Mouse (Mus musculus): ENCODE measurements around the gene Mpig6b. TPM values are rescaled to one million over a fixed set of nuclear protein-coding genes. Genes with fewer than 3 reads are reported as not detected.

Mpig6b gene
- polyA plus RNA-seq, 2 experiments = 2.3 to 4.0 TPM

GRCm38 (mm10) chr17:35071454-35071853 is 5.5 kb upstream of the Mpig6b start:
- Histone ChIP-seq H3K9me3 (ENCODE audit: control insufficient read depth, low read length) (no peaks in the 10 kb centered on the region), H3K27me3 (ENCODE audit: control insufficient read depth, insufficient read depth, low read length) (peaks cover 14% of the 10 kb centered on the region), H3K9ac (replicated peaks) (no peak overlapping the region), H3K36me3 (replicated peaks; ENCODE audit: control insufficient read depth, insufficient read depth, low read depth) (no peaks in the 10 kb centered on the region), H3K27ac (no peak overlapping the region), H3K4me3 (ENCODE audit: insufficient read depth in 1 of 2, low read depth in 2 of 2, low read length in 2 of 2) (no peak overlapping the region), H3K4me1 (replicated peaks; ENCODE audit: control insufficient read depth in 2 of 2, insufficient read depth in 2 of 2, low read length in 1 of 2) (0 out of 4 replicates have a peak, but pooled peaks cover 0 to 2% of the 10 kb centered on the region in 2 experiments), H3K4me2 (ENCODE audit: low read depth) (no peak overlapping the region)
- DNase-seq (ENCODE audit: low read depth in 3 of 3, low spot score in 3 of 3) (no peak), ATAC-seq (ENCODE audit: insufficient read depth) (no peak)
- TF ChIP-seq CTCF (IDR thresholded peaks at IDR 0.05; ENCODE audit: low read depth) (no peak), EP300 (IDR thresholded peaks at IDR 0.05; ENCODE audit: low read depth) (no peak)
- WGBS (ENCODE audit: insufficient replicate concordance) = 76% methylated on average over 9 of the region's 9 CpGs

GRCm38 (mm10) chr17:35070556-35071229 is 4.7 kb upstream of the Mpig6b start:
- Histone ChIP-seq H3K9ac (replicated peaks) (no peak overlapping the region), H3K27me3 (ENCODE audit: control insufficient read depth, insufficient read depth, low read length) (peaks cover 22% of the 10 kb centered on the region), H3K36me3 (replicated peaks; ENCODE audit: control insufficient read depth, insufficient read depth, low read depth) (no peaks in the 10 kb centered on the region), H3K4me1 (replicated peaks; ENCODE audit: control insufficient read depth in 2 of 2, insufficient read depth in 2 of 2, low read length in 1 of 2) (peaks cover 0 to 5% of the 10 kb centered on the region in 2 experiments; a peak in 2 of 4 replicates), H3K27ac (no peak overlapping the region), H3K4me3 (ENCODE audit: insufficient read depth in 1 of 2, low read depth in 2 of 2, low read length in 2 of 2) (no peak overlapping the region), H3K9me3 (ENCODE audit: control insufficient read depth, low read length) (no peaks in the 10 kb centered on the region), H3K4me2 (ENCODE audit: low read depth) (no peak overlapping the region)
- 46% methylated on average over 6 of the region's 6 CpGs for WGBS (ENCODE audit: insufficient replicate concordance)
- DNase-seq (ENCODE audit: low read depth in 3 of 3, low spot score in 3 of 3) = no peak
- TF ChIP-seq EP300 (IDR thresholded peaks at IDR 0.05; ENCODE audit: low read depth) (no peak), CTCF (IDR thresholded peaks at IDR 0.05; ENCODE audit: low read depth) (no peak)
- ATAC-seq (ENCODE audit: insufficient read depth) = no peak

GRCm38 (mm10) chr17:35068213-35068914 is 2.4 kb upstream of the Mpig6b start:
- Histone ChIP-seq H3K36me3 (replicated peaks; ENCODE audit: control insufficient read depth, insufficient read depth, low read depth) (no peaks in the 10 kb centered on the region), H3K4me2 (ENCODE audit: low read depth) (no peak overlapping the region), H3K27ac (no peak overlapping the region), H3K9me3 (ENCODE audit: control insufficient read depth, low read length) (no peaks in the 10 kb centered on the region), H3K27me3 (ENCODE audit: control insufficient read depth, insufficient read depth, low read length) (peaks cover 41% of the 10 kb centered on the region), H3K9ac (replicated peaks) (no peak overlapping the region), H3K4me1 (replicated peaks; ENCODE audit: control insufficient read depth in 2 of 2, insufficient read depth in 2 of 2, low read length in 1 of 2) (peaks cover 9 to 11% of the 10 kb centered on the region in 2 experiments), H3K4me3 (ENCODE audit: insufficient read depth in 1 of 2, low read depth in 2 of 2, low read length in 2 of 2) (no peak overlapping the region)
- TF ChIP-seq CTCF (IDR thresholded peaks at IDR 0.05; ENCODE audit: low read depth) = no peak
- no peak for TF ChIP-seq EP300 (IDR thresholded peaks at IDR 0.05; ENCODE audit: low read depth)
- ATAC-seq (ENCODE audit: insufficient read depth) (no peak), DNase-seq (ENCODE audit: low read depth in 3 of 3, low spot score in 3 of 3) (no peak)
- 67% methylated on average over 17 of the region's 17 CpGs for WGBS (ENCODE audit: insufficient replicate concordance)

- H3K36me3 ChIP-seq (replicated peaks; ENCODE audit: control insufficient read depth, insufficient read depth, low read depth) = no peaks in the 10 kb centered on the region
Observed at GRCm38 (mm10) chr17:35064951-35065947, 735 bp downstream of the Mpig6b start, which contains the start of gene Ly6g6c. Gene Ly6g6c, plus strand, starts transcription at chr17:35065388.

More at GRCm38 (mm10) chr17:35064951-35065947, 735 bp downstream of the Mpig6b start, which contains the start of gene Ly6g6c:
- DNase-seq (ENCODE audit: low read depth in 3 of 3, low spot score in 3 of 3) (no peak), ATAC-seq (ENCODE audit: insufficient read depth) (peak; percentile 38)
- H3K9ac ChIP-seq (replicated peaks) = peak within 1 kb of the TSS; percentile 23; the same call in 1 of the 2 replicates
- H3K27me3 ChIP-seq (ENCODE audit: control insufficient read depth, insufficient read depth, low read length) = peaks cover 41% of the 10 kb centered on the region
- no peak for TF ChIP-seq EP300 (IDR thresholded peaks at IDR 0.05; ENCODE audit: low read depth)
- H3K27ac ChIP-seq = no peak within 1 kb of the TSS
- H3K4me2 ChIP-seq (ENCODE audit: low read depth) = peak within 1 kb of the TSS; percentile 72
- 2% methylated on average over 48 of the region's 48 CpGs for WGBS (ENCODE audit: insufficient replicate concordance)
- peak within 1 kb of the TSS; percentile 37 to 43 for H3K4me3 ChIP-seq (ENCODE audit: insufficient read depth in 1 of 2, low read depth in 2 of 2, low read length in 2 of 2)
- H3K9me3 ChIP-seq (ENCODE audit: control insufficient read depth, low read length) = no peaks in the 10 kb centered on the region
- peaks cover 9 to 11% of the 10 kb centered on the region in 2 experiments for H3K4me1 ChIP-seq (replicated peaks; ENCODE audit: control insufficient read depth in 2 of 2, insufficient read depth in 2 of 2, low read length in 1 of 2)
